Mouse (Mus musculus): ENCODE data around the gene Far2.
"Not testable (repeated sequence)": the region's sequence is repeated elsewhere in the genome, so short reads cannot be mapped to it uniquely, and the experiment has no call there.

Far2 gene

DNA sequence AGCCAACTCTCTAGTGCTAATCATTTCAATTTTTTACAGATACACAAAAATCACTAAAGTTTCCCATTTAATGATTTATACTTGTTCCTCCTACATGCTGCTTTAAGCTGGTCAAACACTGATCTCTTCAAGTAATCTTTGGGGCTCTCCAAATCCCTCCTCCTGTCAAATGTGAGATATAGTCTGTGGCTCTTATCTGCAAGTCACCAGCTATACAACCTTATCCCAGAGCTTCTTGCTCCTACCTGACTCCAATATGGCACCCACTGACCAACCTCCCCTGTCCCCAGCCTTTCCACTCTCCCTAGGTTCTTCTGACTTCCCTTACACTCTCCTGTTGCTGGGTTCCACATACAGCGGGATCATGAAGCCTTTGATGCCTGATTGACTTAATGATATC is 70.6 kb downstream of the Far2 start:
- no peak for DNase-seq (ENCODE audit: low spot score in 2 of 2)

DNA sequence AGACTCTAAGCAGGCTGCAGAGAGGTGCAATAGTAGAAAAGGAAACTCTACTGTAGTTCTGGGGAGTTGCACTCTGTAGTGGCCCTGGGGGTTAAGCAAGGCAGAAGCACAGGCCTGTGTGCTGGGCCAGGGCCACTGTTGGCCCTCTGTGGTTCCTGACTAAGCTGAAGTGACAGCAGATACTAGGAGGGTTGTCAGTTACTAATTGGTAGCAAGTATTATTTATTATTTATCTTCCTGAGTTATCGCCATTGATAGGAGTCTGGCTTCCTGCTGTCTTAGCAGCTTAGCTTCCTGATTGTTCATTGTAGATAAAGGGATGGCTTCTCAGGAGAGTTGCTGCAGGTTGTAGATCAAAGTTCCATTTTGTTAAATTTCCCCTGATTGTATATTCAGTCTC is 73.6 kb downstream of the Far2 start:
- DNase-seq (ENCODE audit: low spot score in 2 of 2): no peak

DNA sequence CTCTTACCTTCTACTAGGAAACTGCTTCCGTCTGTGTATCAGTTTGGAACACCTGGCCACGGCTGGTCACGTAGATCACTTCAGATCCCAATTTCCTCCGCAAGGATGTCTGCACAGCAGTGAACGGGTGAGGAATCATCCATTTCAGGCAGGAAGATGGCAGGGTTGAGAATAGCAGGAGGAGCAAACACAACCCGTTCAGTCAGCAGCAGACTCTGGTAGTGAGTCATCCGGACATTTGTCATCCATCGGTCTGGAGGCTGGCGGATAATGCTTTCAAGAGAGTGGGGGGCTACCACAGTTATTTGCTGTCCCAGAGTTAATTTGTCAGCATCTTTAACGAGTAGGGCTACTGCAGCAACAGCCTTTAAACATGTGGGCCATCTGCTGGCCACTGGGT is 79.8 kb downstream of the Far2 start:
- not testable (repeated sequence) for DNase-seq (ENCODE audit: low spot score in 2 of 2)

DNA sequence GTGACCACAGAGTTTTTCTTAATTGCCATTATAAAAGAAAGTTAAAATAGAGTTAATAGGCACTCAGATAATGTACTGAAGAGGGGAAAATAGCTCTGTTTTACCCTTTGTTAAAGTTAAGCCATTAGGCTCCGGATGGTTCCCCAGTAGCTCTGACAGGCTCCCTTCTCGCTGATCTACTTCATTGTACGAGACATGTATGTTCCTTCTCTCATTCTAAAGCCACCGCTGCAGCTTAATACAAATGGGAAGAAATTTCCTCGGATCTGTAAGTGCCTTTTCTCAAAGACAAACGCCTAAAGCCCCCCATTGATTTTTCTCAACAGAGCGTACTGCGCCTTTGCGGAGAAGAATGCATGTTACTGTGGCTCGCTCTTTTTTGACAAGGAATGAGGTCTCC is 85.3 kb downstream of the Far2 start:
- DNase-seq (ENCODE audit: low spot score in 2 of 2): no peak

- DNase-seq (ENCODE audit: low spot score in 2 of 2): no peak
Measured at GRCm38 (mm10) chr6:148133536-148133935, 86.5 kb downstream of the Far2 start.

GRCm38 (mm10) chr6:148135769-148136382 is 88.8 kb downstream of the Far2 start:
- DNase-seq (ENCODE audit: low spot score in 2 of 2): peak; percentile 22 to 42

DNA sequence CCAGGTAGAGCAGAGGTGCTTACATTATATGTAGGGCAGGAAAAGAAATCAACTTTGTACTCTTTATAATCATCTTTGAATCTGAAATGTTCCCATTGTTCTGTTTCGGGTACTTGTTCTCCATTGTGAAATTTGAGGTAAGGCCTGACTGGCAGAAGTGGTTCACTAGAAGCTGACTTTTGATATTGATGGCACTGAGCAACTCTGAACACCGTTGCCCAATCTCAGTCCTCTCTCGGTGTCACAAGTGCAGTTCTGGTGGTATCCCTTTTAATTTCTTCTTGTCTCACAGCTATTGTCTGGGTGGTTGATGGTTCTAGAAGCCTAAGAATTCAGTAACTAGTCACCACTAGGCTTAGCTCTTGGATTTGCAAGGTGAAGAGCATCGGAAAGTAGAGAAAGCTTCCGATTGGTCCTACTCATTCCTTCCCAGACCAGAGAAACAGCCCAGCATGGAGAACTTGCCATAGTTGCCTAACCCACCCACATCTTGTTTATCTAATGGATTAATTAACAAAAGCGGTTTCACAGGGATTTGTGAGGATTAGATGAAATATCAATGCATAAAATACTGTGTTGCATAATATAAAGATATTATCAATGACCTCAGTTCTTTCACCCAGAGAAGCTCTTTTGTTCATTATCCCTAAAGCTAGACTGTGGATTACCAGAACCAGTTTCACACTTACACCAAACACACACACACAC is 92.4 kb downstream of the Far2 start:
- DNase-seq (ENCODE audit: low spot score in 2 of 2): no peak

GRCm38 (mm10) chr6:148141874-148142273 is 94.8 kb downstream of the Far2 start:
- no peak for DNase-seq (ENCODE audit: low spot score in 2 of 2)

DNA sequence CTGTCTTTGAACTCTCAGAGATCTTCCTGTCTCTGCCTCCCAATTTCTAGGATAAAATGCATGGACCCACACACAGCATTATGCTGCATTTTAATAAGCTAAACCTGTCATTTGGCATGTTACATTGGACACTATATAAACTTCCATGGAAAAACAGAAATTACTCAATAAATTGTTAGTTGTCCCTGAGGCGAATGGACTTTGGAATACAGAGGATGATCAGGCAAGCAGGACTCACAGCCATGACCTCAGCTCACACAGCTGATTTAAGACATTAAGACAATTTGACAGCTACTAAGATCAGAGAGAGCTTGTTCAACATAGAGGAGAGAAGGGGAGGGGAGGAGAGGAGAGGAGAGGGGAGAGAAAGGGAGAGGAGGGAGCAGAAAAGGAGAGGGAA is 95.4 kb downstream of the Far2 start:
- no peak for DNase-seq (ENCODE audit: low spot score in 2 of 2)

GRCm38 (mm10) chr6:148152305-148152704 is 105.2 kb downstream of the Far2 start:
- not testable (repeated sequence) for DNase-seq (ENCODE audit: low spot score in 2 of 2)

DNA sequence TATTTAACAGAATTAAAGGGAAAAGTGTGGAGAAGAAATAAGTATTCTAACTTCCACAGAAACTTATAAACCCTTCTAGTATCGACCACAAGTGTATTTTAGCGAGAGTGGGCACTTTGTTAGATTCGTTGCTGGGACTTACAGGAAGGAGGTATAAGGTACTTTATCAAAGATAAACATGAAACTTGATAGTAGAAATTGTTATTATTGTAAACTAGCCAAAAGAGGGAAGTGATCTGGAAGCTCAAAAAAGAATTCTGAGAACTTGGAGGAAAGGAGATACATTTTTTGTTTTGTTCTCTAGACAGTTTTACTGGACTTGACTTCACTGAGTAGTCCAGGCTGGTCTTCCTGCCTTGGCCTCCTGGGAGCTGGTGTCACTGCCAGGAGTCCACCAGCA is 125.8 kb downstream of the Far2 start:
- DNase-seq (ENCODE audit: low spot score in 2 of 2): no peak

GRCm38 (mm10) chr6:148185694-148186093 is 138.6 kb downstream of the Far2 start:
- no peak for DNase-seq (ENCODE audit: low spot score in 2 of 2)

GRCm38 (mm10) chr6:148193972-148194701 is 147.1 kb downstream of the Far2 start:
- DNase-seq (ENCODE audit: low spot score in 2 of 2): no peak

DNA sequence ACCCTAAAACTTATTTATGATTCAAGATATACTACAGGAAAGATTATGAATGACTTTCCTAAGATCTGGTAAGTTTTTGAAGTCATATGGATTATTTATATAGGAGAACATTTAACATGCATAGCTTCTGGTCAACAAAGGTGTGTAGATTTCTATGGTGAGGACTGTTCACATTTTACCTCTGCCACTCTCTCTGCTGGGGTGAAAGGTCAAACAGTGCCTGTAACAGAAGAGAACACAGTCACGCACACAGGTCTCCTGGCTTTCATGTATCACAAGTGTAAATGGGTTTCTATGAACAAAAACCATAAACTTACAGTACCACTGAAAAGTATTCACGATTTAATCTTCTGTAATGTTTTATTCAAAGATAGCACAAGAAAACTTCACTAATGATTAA is 152.1 kb downstream of the Far2 start:
- no peak for DNase-seq (ENCODE audit: low spot score in 2 of 2)

DNA sequence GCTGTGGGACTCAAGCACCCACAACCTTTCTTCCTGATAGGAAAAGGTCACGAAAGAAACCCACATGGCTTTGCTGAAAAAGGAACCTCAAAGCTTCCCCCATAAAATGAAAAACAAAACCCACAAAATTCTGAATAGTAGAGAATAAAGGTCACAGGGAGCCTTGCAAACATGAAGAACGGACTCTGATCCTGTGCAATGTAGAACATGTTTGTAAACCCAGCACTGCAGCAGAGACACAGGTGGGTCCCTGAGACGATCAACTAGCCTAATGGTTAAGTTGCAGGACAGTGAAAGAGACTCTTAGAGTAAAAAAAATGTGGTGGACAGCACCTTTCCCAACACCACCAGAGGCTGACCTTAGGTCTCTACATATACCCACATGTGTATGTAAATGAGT is 152.7 kb downstream of the Far2 start:
- DNase-seq (ENCODE audit: low spot score in 2 of 2): no peak

DNA sequence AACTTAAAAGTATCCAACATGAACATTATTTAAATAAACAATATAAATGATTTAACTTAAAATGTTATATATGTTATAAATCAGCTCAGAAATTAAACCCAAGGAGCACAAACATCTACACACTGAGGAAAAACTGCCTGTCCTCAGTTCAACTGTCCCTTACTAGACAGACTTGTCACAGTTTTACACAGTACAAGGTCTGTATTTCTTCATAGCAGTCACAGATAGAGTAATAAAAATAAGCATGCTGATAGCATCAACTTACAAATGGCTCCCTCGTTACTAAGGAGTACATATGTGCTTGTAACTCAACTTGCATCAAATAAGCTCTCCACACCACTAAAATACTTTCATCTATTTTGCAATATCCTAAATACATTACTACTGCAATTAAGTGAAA is 158.1 kb downstream of the Far2 start:
- DNase-seq (ENCODE audit: low spot score in 2 of 2): no peak

- no peak for DNase-seq (ENCODE audit: low spot score in 2 of 2)
Measured at GRCm38 (mm10) chr6:148207522-148207921, 160.5 kb downstream of the Far2 start.

DNA sequence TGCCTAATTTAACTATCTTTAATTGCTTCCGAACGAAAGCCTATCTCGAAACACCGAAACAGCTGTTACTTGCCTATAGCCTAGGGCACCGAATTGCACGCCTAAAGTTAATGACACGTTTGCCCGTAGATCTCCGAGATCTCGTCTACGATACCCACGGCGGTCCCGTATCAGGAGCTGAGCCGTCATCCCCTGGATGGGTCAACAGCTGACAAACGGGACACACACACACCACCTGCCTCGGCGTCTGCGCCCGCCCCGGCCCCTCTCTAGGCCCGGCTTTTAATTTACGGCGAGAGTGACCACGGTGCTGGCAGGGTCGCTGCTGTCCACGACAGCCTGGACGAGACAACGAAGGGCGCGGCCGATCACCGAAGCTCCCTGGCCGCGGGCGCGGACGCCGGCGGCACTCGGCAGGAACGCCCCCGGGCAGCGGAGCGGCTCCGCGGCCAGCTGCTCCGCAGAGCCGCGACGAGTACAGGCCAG is 164.4 kb downstream of the Far2 start:
- no peak for DNase-seq (ENCODE audit: low spot score in 2 of 2)

DNA sequence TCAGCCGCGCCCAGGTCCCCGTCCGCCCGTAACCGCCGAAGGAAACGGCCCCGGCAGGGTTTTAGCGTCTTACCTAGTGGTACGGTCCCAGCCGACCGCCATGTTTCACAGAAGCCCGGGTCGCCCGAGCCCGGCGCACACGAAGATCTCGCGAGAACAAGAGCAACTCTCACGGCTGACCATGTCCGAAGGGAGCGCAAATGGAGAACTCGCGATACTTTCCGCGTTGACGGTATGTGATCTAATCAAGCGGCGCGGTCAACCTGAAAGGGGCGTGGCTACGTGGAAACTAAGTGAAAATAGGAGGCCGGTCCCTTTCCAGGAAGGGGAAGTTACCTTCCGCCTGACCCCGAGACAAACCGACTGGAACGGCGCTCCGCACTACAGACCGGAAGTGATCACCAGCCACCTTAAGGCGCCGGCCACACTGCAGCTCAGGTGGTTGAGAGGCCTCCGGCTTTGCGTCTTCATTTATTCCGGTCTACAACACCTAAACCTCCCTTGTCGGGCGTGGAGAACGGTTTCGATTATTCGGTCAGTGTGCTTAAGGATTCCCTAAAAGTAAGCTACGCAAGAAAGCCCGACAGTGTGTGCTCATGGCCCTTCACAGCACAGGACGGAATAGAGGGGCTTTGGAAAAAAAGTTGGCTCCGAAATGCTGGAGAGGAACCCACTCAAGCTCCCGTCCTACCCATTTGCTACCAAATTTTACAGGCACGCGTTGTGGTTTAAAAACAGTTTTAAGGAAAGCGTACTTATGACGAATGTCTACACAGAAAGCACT is 165.0 kb downstream of the Far2 start, which contains the start of gene Ergic2:
Ergic2 (minus strand) TSS at position 478 of the 784 bp plus-strand sequence.
- DNase-seq (ENCODE audit: low spot score in 2 of 2): peak; percentile 85 to 98

- DNase-seq (ENCODE audit: low spot score in 2 of 2): no peak
Measured at GRCm38 (mm10) chr6:148214765-148215164, 167.7 kb downstream of the Far2 start.

- no peak for DNase-seq (ENCODE audit: low spot score in 2 of 2)
Measured at GRCm38 (mm10) chr6:148216752-148217151, 169.7 kb downstream of the Far2 start.

Data from urinary bladder, adult 18-20 months (tissue).